Mouse (Mus musculus) activated CD4-positive, CD25-positive, alpha-beta regulatory T cell, adult 4 months (primary cell): Measurements from ENCODE around the gene Fam20a. TPM values are rescaled to one million over a fixed set of nuclear protein-coding genes. Genes with fewer than 3 reads are reported as not detected.

Experiments used
- ATAC-seq: one replicate; pipeline ENCODE4 v1.8.0; 2017
- polyA plus RNA-seq, 2 experiments: library from polyadenylated mRNA; unstranded; fragments of 100-300 nt; shearing (Covaris generic); gene quantifications; one replicate each; pipeline ENCODE4 v1.2.1; 2017

Gene Fam20a
- polyA plus RNA-seq, 2 experiments from 2014 or later: 2.1 to 2.2 TPM

- ATAC-seq: no peak
Observed at GRCm38 (mm10) chr11:109651566-109652024, 70.5 kb downstream of the Fam20a start.

GRCm38 (mm10) chr11:109650788-109651565, 71.1 kb downstream of the Fam20a start:
- ATAC-seq: peak; percentile 85

GRCm38 (mm10) chr11:109649975-109650701, 71.9 kb downstream of the Fam20a start:
- peak; percentile 42 for ATAC-seq

- no peak for ATAC-seq
Observed at GRCm38 (mm10) chr11:109649206-109649605, 72.9 kb downstream of the Fam20a start, which contains the start of gene Prkar1a. TSS of gene Prkar1a (plus strand) at chr11:109649405.

DNA sequence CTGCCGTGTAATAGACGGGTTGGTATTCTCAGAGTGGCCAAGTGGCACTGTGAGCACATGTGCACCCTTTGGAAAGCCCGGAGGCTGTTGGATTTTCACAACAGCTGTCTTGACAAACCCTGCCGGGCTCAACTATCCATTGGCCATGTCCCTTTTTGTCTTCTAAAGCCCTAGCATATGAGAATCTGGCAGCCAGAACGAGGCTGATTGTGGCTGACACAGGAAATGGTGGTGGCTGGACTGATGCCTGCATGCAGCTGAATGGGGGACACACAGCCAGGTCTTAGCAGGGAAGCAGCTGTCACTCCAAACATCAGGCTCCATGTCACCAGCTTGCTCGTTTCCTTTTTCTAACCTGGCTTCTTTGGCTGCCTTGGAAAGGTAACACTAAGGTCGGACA, 73.6 kb downstream of the Fam20a start:
- ATAC-seq: no peak

DNA sequence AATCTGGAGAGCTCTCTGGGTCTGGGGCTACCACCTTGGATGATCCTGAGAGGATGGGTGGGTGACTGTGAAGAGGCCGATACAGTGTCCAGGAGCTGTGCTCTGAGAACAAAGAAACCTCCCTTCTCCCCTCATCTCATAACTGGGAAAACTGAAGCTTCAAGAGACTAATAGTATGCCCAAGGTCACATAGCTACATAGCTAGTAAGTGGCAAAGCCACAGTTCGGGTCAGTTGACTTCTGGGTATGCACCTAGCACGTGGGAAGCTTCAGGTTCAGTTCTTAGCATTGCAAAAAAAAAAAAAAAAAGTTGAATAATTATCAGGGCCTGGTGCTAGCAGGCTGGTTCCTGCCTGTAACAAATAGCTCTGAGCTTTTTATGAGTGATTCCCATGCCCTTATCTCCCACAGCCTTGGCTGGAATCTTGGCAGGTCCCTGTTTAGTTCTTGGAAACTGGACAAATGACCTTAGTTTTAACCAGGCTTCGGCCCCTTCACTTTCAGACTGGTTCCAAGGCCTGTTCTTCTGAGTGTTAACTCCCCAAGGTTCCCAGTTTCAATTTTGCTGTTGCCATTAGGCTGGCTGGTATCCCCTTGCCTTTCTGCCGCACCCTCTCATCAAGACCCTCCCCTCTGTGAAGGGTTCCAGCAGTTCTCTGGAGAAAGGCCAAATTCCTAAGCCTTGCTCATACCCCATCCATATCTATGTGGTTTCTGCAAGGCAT, 80.4 kb downstream of the Fam20a start:
- ATAC-seq: no peak

DNA sequence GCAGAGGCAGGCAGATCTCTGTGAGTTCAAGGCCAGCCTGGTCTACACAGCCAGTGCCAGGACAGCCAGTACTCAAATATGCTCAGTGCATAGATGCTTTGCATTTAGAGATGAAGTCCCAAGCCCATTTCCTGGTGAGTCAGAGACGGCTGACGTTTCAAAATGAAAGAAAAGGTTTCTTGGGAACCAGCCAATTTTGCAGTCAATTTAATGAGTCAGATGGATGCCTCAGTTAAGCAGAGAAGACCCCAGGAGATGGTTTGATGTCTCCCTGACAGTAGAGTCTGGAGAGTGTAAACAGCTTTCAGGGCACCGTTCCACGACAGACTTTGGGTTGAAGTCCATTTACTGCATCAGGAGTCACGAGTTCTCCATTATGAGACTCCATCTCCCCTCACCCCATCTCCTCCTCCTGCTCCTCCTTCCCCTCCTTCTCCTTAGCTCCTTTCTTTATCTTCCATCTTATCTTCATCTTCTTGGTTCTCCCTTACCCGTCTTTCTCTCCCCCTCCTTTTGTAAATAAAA, 86.1 kb downstream of the Fam20a start:
- no peak for ATAC-seq

- ATAC-seq: no peak
Observed at GRCm38 (mm10) chr11:109634928-109635327, 87.2 kb downstream of the Fam20a start.

DNA sequence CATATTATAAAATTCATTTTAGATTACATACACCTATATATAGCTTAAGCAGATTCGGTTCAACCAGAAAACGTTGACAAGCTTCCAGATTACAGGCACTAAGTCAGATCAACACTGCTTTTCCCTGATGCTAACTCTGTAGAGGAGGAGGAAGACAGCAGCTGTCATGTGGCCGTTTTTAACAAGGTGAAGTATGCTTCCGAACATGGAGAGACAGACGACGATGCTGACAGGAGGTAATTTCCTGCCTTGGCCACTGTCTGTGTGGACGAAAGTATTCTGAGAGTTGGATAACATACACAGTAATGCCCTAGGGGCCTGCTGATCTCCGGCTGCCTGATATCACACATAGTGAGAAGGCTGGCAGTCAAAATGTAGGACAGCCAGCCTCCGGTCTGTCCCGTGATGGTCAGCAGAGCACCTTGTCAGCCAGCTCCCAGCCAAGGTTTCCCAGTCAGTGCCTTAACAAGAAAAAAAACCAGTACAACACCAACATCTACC, 93.0 kb downstream of the Fam20a start:
- ATAC-seq: no peak

DNA sequence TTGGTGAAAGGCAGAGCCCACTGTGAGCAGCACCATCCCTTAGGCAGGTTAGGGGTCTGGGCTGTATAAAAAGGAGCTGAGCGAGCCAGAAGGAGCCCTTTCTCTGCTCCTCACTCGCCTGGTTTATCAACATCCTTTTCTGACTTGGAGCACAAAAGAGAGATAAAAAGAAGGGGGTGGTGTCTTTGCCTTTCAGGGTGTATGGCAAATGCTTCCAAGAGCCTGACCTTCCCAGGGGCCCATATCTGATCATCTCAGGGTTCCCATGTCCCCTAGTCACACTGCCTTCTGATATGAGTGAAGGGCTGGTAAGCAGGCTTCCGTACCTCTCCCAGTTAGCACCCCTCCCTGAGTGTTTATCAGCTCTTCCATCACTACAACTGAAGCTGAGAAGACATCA, 94.0 kb downstream of the Fam20a start:
- no peak for ATAC-seq

GRCm38 (mm10) chr11:109627648-109628047, 94.4 kb downstream of the Fam20a start:
- ATAC-seq: no peak

DNA sequence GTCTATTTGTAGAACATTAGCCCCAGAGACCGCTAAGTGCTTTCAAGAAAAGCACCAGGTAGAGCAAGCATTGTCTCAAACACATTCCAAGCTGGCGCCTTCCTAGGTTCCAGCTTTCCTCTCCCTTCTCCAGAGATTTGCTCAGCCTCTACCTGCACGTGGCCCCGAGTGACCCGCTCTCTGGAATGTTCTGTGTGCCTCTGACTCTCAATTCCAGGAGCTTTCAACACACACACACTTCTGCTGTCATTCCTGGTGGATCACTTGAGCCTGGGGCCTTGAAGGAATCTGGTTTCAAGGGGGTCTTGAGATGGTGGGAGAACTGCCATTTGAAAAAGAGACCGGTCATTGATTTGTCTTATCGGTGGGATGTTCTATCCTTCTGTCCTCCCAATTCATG, 98.8 kb downstream of the Fam20a start:
- ATAC-seq: no peak

DNA sequence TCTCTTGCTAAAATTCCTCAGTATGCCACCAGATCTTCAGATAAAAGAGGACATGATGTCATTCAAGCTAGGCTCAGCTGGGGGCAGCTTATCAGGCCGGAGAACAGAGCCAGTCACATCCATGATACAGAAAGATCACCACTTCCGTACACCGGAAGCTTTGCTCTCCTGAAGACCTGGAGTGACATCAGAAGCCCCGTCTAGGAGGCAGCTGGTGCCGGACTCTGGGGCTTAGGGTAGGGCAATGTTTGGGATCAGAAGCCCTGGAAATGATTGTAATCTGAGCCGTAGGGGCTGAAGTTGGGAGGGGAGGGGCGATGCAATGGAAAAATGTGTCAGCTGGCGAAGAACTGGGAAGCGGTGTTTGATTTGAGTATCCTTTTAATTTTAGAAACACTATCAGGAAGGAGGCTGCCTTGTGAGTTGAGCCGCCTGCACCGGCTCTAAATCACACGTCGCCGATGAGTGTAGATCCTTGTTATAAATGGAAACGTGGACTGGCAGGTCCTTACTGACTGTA, 99.5 kb downstream of the Fam20a start:
- ATAC-seq: no peak

DNA sequence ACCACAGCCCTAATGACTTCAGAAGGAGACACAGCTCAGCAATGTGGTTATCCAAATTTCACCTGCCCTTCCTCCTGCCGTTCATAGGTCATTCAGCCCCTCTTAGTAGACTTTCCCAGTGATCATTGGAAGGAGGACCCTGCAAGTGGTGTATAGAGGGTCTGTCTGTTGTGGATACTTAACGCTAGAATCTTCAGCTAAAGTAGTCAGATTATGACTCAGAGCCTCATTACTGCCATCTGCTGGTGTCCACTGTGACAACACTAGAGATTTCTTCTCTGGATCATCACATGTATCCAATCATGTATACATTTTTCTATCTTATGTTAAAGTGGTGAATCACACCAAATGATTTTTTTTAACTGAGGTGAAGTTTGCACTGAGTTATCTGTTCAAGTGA, 100.9 kb downstream of the Fam20a start:
- peak; percentile 72 for ATAC-seq

GRCm38 (mm10) chr11:109620356-109620755, 101.7 kb downstream of the Fam20a start:
- no peak for ATAC-seq

Other genes starting within 250 kb of the Fam20a start
- gene Arsg, start 248.9 kb downstream of the Fam20a start, polyA plus RNA-seq: 1 to 10 TPM; 4.5 to 5.5 TPM
- 10 to 100 TPM; 21.1 to 24.9 TPM for gene Slc16a6, start 248.7 kb downstream of the Fam20a start, polyA plus RNA-seq
- gene Wipi1, start 110.3 kb downstream of the Fam20a start, polyA plus RNA-seq: under 1 TPM in 1 of 2 experiments, not detected in 1; 0.29 TPM
- gene Prkar1a, start 72.9 kb downstream of the Fam20a start, polyA plus RNA-seq: 100 to 1,000 TPM; 491 to 502 TPM
- gene 1700012B07Rik, start 105.8 kb upstream of the Fam20a start, polyA plus RNA-seq: 1 to 10 TPM in 1 of 2 experiments, under 1 TPM in 1; 0.61 to 1.1 TPM